Mouse (Mus musculus): ENCODE data around the gene Nfatc3. TPM values are rescaled to one million over a fixed set of nuclear protein-coding genes. Genes with fewer than 3 reads are reported as not detected.
A peak's percentile ranks its signal among the peaks of the same experiment; 100 is the strongest.

The Nfatc3 gene
- total RNA-seq, 2 experiments from 2014 or later: 39.1 to 47.7 TPM

GRCm38 (mm10) chr8:106146014-106146413 is 87.4 kb downstream of the Nfatc3 start:
- no peak for DNase-seq

- DNase-seq: peak; percentile 84
Observed at GRCm38 (mm10) chr8:106147868-106148565, 89.4 kb downstream of the Nfatc3 start.

DNA sequence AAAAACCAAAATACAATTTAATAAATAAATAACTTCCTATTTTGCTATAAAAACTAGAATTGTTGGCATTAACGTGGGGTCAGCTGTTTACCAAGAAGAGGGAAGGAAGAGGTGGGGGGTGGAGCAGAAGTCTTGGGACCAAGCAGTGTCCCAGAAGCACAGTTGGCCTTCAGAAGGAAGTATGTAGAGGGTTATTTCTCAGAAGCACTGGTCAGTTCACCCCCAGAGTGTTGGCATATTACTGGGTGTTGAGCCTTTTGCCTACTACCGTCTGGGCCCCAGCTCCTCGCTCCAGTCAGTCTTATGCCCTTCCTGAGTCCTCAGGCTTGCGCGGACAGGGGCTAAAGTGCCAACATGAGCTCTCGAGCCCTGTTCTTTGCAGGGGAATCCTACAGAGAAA is 90.4 kb downstream of the Nfatc3 start:
- peak; percentile 63 for DNase-seq

- peak; percentile 95 for DNase-seq
Observed at GRCm38 (mm10) chr8:106149801-106150652, 91.4 kb downstream of the Nfatc3 start, which contains the start of gene Pla2g15. Pla2g15 (plus strand) TSS chr8:106150399.

DNA sequence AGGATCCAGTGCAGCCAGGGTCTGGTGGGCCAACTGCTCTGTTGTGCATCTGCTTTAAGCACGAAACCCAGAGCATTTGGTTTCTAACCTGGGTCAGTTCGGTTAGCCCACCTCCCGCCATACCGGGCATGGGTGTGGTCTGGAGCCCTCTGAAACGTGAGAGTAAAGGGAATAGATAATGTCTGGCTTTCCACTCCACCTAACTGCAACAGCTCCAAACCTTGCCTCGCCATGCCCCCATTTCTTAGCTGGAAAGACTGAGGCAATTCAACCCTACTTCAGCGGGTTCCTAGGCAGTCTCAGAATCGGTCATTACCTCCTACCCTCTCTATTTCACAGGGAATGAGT is 92.0 kb downstream of the Nfatc3 start:
- DNase-seq: no peak

GRCm38 (mm10) chr8:106151041-106151440 is 92.4 kb downstream of the Nfatc3 start:
- DNase-seq: no peak

DNA sequence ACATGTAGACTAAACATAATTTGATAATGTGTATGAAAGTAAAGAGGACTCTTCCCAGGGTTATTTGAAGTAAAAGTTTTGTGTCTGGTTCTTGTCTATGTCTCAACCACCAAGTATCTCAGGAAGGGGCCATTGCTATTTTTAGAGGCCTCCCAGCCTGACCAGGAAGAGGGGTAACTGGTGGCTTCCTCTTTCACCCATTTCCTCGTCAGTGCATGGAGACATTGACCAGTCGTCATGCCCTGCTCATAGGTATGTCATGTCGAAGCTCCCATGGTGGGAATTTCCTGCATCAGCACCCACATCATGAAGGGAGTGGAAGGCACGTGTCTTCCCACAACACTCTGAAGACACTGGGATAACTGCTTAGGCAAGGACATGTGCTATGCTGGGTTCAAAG is 94.2 kb downstream of the Nfatc3 start:
- no peak for DNase-seq

GRCm38 (mm10) chr8:106157419-106157818 is 98.8 kb downstream of the Nfatc3 start:
- no peak for DNase-seq

DNA sequence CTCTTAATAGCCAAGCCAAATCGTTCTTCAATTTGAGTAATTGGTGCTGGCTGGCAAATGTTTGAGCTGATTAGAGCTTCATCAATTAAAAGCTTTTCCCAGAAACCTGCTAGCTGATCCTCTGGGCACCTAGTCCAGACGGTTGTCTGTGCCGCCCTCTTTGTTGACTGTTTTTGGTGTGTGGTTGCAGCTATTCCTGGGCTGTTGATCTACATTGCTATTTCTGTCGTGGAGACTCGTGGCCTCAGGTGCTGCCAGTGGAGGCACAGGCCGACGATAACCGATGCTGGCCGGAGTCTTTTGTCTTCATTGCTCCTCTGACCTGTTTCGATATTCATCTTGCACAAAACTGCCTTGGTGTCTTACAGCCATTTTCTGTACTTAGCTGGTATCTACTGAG is 99.7 kb downstream of the Nfatc3 start:
- no peak for DNase-seq

- DNase-seq: no peak
Observed at GRCm38 (mm10) chr8:106159876-106160275, 101.2 kb downstream of the Nfatc3 start.

- DNase-seq: peak; percentile 51
Observed at GRCm38 (mm10) chr8:106163251-106163650, 104.6 kb downstream of the Nfatc3 start.

DNA sequence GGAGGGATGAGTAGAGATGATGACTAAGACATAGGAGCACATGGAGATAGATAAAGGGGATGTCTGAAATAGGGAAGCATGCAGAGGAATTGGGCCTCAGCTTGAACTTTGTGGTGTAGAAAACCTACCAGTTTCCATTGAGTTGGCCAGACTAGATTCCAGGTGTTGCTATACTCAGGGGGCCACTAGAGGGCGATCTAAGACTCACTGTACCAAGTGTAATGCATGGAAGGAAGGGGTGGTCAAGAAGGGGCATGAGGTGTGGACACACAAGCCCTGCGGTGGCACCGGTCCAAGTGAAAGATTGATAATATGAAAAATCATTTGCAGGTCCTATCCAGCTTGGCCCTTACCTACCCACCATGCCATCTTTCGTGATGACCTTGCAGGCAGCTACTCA is 106.8 kb downstream of the Nfatc3 start:
- DNase-seq: peak; percentile 83

DNA sequence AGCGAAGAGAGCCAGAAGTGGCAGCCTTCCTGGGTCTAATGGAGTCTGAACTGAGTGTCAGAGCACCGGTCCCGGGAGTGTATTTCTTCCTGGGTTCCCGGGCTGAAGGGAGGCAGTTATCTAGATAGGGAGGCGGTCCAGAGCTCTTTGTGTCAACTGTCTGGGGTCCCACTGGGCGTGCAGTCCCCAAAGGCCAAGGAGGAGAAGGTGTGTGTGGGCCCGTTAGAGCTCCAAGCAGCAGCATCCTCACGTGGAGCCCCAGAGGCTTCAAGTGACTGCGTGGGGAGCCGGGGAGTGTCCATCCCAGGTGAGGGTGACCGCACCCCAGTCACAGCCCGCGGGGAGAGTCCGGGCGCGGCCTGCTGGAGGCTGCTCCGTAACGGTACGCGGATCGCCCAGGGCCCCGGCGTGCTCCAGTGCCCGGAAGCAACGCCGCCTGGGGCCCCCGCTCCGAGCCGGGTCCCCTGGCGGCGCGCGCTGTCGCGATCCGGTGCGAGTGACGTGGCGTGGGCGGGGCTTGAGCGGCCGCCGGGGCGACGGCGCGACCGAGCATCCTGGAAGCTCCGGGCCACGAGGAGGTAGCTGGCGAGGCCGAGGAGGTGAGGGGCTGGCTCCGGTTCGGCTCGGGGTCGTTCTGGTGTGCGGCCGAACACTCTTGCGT is 109.8 kb downstream of the Nfatc3 start, which contains the start of gene Slc7a6:
Gene Slc7a6, plus strand, starts transcription at position 502 of the 661 bp plus-strand sequence.
- peak; percentile 91 for DNase-seq

DNA sequence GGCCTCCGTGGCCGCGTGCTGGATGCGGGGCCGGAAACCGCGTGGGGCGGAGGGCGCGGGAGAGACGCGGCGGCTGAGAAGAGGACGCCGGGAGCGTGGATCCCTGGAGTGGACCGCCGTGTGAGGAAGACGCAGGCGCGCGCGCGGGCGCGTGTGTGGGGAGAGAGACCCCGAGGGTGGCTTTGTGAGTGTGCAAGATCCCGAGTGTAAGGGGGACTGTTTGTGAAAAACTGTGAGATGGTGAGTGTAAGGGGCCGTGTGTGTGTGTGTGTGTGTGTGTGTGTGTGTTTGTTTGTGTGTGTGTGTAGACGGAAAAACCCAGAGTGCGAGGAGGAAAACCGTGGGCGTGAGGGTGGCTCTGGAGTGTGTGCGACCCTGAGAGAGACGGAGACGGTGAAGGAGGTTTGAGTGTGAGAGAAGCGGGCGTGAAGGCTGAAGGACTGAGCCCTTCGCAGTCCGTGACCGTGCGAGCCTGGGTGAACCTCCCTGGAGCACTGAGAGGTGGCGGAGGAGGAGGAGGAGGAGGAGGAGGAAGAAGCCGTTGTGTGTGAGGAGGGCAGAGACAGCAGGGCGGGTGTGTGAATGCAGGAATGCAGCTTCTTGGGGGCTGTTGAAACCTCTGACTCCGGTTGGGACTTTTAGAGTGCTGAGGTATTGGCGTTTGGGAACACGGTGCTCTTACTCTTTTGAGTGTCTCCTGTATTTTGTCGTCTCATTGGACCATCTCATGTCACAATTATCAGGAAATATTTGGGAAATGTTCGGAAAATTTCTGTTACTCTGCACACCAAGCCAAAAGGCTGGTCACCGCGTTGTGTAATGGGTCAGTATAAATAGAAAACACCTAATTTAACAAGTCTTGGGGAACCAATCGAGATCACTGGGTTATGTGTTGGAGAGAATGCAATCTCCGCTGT is 110.6 kb downstream of the Nfatc3 start:
- DNase-seq: peak; percentile 54

DNA sequence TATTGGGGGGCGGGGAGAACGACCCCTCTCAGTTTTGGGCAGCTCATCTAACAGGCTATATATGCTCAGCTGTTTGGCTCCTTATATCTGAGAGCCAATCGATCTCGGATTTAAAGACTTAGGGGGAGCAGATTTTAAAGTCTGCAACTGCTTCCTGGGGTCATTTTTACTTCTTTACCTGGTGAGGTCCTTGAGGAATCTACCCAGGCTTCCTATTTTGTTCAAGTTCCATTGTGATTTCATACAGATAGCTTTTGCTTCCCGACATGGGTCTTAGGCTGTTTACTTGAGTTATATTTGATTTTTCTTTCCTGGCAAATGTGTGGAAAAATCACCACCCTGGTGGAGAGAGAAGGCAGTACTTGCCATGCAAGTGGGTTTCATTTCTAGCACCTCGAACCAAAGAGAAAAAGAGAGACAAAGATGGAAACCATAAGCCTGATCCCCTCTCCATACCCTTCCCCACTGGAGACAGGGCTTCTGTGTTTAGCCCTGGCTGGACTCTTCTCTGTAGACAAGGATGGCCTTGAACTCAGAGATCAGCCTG is 111.4 kb downstream of the Nfatc3 start:
- no peak for DNase-seq

- no peak for DNase-seq
Observed at GRCm38 (mm10) chr8:106173566-106173965, 114.9 kb downstream of the Nfatc3 start.

DNA sequence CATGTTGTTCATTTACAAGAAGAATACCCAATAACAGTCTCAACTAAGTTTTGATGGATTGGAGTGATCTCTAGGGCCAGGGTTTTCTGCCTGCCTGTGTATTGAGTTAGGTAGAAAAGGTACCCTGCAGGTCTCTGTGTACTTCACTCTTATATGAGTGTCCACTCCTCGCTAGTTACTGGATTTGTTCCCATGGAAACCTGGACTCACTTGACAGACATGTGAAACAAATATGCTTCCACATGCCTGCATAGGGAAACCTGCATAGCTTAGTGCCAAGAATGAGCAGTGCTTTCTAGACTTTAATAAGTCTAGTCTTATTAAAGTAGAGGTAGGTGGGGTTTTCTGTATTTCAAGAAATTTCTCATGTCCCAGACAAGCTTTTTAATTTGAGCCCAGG is 118.3 kb downstream of the Nfatc3 start:
- DNase-seq: no peak

DNA sequence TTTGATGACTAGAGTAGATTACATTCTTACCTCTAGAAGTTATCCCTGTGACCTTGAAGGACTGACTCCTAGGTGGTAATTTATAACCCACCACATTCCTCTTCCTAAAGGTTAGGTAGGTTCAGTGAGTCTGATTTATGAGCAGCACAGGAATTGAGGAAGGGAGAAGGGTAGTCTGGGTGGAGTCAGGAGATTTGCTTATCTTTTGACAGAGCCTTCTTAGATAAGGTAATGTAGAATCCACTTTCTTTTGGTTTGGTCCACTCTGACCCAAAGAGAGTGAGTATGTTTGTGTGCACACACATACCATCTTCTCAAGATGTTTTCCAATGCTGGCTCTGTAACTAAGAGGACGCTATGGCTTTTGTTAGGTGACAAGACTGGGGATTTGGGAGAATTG is 119.0 kb downstream of the Nfatc3 start:
- DNase-seq: no peak

DNA sequence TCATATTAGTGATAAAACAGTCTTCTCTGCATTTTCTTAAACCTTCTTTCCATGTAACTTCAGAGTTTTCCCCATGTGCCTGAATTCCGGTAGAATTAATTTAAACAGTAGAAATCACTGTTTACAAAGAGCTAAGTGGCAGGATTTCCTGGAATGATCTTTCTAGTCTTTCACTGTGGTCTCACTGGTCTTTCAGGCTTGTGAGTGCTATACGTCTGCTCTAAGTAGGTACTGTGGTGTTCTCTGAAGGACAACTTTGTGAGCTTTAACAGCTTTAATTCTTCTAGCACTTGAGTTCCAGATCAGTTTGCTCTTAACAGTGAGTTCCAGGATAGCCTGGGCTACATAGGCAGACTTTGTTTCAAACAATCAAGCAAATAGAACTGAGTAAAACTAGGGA is 119.8 kb downstream of the Nfatc3 start:
- DNase-seq: no peak

Measured in adrenal gland, postnatal 10 days (tissue).